Mouse (Mus musculus) intestine, embryonic 15.5 days (tissue): ENCODE measurements around the gene Serinc5. TPM values are rescaled to one million over a fixed set of nuclear protein-coding genes. Genes with fewer than 3 reads are reported as not detected.

Experiments
- ATAC-seq: fragments of 200-750 bp; cut with Nextera tagmentation; 2 replicates; pipeline ENCODE4 v1.8.0; 2017; ENCODE audit warnings: moderate TSS enrichment, moderate library complexity
- H3K27ac ChIP-seq: fragments of 300-500 bp; sonication (generic); 2 replicates; pipeline ENCODE4 v1.5.1; 2015; ENCODE audit warnings: mild to moderate bottlenecking, inconsistent platforms
- H3K27me3 ChIP-seq: fragments of 300-500 bp; sonication (generic); replicated peaks from 2 replicates; pipeline ENCODE4 v1.6.1; 2015; ENCODE audit warnings: inconsistent platforms
- H3K36me3 ChIP-seq: fragments of 300-500 bp; sonication (generic); 2 replicates; pipeline ENCODE4 v1.6.1; 2015; ENCODE audit warnings: inconsistent platforms
- H3K4me1 ChIP-seq: fragments of 300-500 bp; sonication (generic); replicated peaks from 2 replicates; pipeline ENCODE4 v1.6.1; 2015; ENCODE audit warnings: inconsistent platforms
- H3K4me2 ChIP-seq: fragments of 300-500 bp; sonication (generic); replicated peaks from 2 replicates; pipeline ENCODE4 v1.6.1; 2015; ENCODE audit warnings: mild to moderate bottlenecking, inconsistent platforms
- H3K4me3 ChIP-seq: fragments of 300-500 bp; sonication (generic); replicated peaks from 2 replicates; pipeline ENCODE4 v1.5.1; 2015; ENCODE audit warnings: inconsistent platforms
- H3K9ac ChIP-seq: fragments of 300-500 bp; sonication (generic); 2 replicates; pipeline ENCODE4 v1.6.1; 2015; ENCODE audit warnings: inconsistent platforms
- H3K9me3 ChIP-seq: fragments of 300-500 bp; sonication (generic); 2 replicates; pipeline ENCODE4 v1.6.1; 2016; ENCODE audit warnings: inconsistent platforms
- WGBS: fragments of 180-500 bp; shearing (Covaris S2); methylation state at CpG from one replicate; pipeline ENCODE4 v1.1.7; 2015; 5-methylcytosine and 5-hydroxymethylcytosine counted together
- polyA plus RNA-seq: library from polyadenylated mRNA; unstranded; fragments of >200 nt; fragmentation: Nextera tagmentation; extraction: Ambion mirVana; gene quantifications from 2 replicates; pipeline ENCODE4 v1.2.1, GENCODE M21; 2015

Gene Serinc5
- polyA plus RNA-seq, 1 experiment from 2014 or later, result 21.4 TPM

- Histone ChIP-seq H3K4me2 (no peak overlapping the region), H3K9ac (no peak overlapping the region), H3K27ac (no peak overlapping the region), H3K27me3 (no peaks in the 10 kb centered on the region), H3K4me1 (peaks cover 18% of the 10 kb centered on the region), H3K36me3 (no peaks in the 10 kb centered on the region), H3K4me3 (no peak overlapping the region), H3K9me3 (no peaks in the 10 kb centered on the region)
- ATAC-seq, result peak; percentile 31; the same call in 1 of the 2 replicates
- 26% methylated on average over 2 of the region's 2 CpGs for WGBS
Measured at GRCm38 (mm10) chr13:92650956-92651355, 40.1 kb downstream of the Serinc5 start.

GRCm38 (mm10) chr13:92652498-92652897 is 41.6 kb downstream of the Serinc5 start:
- H3K9me3 ChIP-seq, result no peaks in the 10 kb centered on the region
- H3K4me2 ChIP-seq, result no peak overlapping the region
- no peaks in the 10 kb centered on the region for H3K36me3 ChIP-seq
- no peak overlapping the region for H3K4me3 ChIP-seq
- H3K9ac ChIP-seq, result no peak overlapping the region
- H3K27ac ChIP-seq, result peak overlapping the region; percentile 44; the same call in 1 of the 2 replicates
- H3K27me3 ChIP-seq, result no peaks in the 10 kb centered on the region
- 0 out of 2 replicates have a peak, but pooled peaks have one; percentile 26 for ATAC-seq
- 68% methylated on average over 2 of the region's 2 CpGs for WGBS
- peaks cover 18% of the 10 kb centered on the region for H3K4me1 ChIP-seq

GRCm38 (mm10) chr13:92653283-92653682 is 42.4 kb downstream of the Serinc5 start:
- Histone ChIP-seq H3K4me3 (no peak overlapping the region), H3K36me3 (no peaks in the 10 kb centered on the region), H3K9ac (no peak overlapping the region), H3K27me3 (no peaks in the 10 kb centered on the region), H3K4me2 (no peak overlapping the region; the same call in 1 of the 2 replicates), H3K4me1 (peaks cover 18% of the 10 kb centered on the region), H3K9me3 (no peaks in the 10 kb centered on the region), H3K27ac (peak overlapping the region; percentile 44; the same call in 1 of the 2 replicates)
- ATAC-seq, result peak; percentile 63; the same call in 1 of the 2 replicates
- 9% methylated on average over 5 of the region's 5 CpGs for WGBS

- 57% methylated on average over 4 of the region's 4 CpGs for whole genome bisulfite sequencing
- H3K4me3 ChIP-seq, result no peak overlapping the region
- no peaks in the 10 kb centered on the region for H3K9me3 ChIP-seq
- H3K36me3 ChIP-seq, result no peaks in the 10 kb centered on the region
- H3K9ac ChIP-seq, result no peak overlapping the region
- no peaks in the 10 kb centered on the region for H3K27me3 ChIP-seq
- peaks cover 14% of the 10 kb centered on the region for H3K4me1 ChIP-seq
- H3K27ac ChIP-seq, result no peak overlapping the region
- H3K4me2 ChIP-seq, result no peak overlapping the region
- ATAC-seq, result no peak
Measured at GRCm38 (mm10) chr13:92656815-92657513, 46.1 kb downstream of the Serinc5 start.

GRCm38 (mm10) chr13:92659611-92660010 is 48.7 kb downstream of the Serinc5 start:
- no peak overlapping the region for H3K4me3 ChIP-seq
- no peaks in the 10 kb centered on the region for H3K9me3 ChIP-seq
- no peak for ATAC-seq
- WGBS, result 75% methylated on average over 3 of the region's 3 CpGs
- H3K4me2 ChIP-seq, result no peak overlapping the region
- H3K27me3 ChIP-seq, result no peaks in the 10 kb centered on the region
- peaks cover 10% of the 10 kb centered on the region for H3K4me1 ChIP-seq
- no peak overlapping the region for H3K27ac ChIP-seq
- no peak overlapping the region for H3K9ac ChIP-seq
- H3K36me3 ChIP-seq, result no peaks in the 10 kb centered on the region

- ATAC-seq, result peak; percentile 61; the same call in 1 of the 2 replicates
- no peaks in the 10 kb centered on the region for H3K27me3 ChIP-seq
Measured at GRCm38 (mm10) chr13:92662555-92663286, 51.8 kb downstream of the Serinc5 start.

GRCm38 (mm10) chr13:92665008-92665407 is 54.1 kb downstream of the Serinc5 start:
- no peak overlapping the region for H3K9ac ChIP-seq
- H3K27me3 ChIP-seq, result no peaks in the 10 kb centered on the region
- no peaks in the 10 kb centered on the region for H3K36me3 ChIP-seq
- whole genome bisulfite sequencing, result 83% methylated on average over 4 of the region's 4 CpGs
- ATAC-seq, result no peak
- peaks cover 6% of the 10 kb centered on the region for H3K4me1 ChIP-seq
- H3K9me3 ChIP-seq, result no peaks in the 10 kb centered on the region
- no peak overlapping the region for H3K27ac ChIP-seq
- H3K4me2 ChIP-seq, result no peak overlapping the region
- H3K4me3 ChIP-seq, result no peak overlapping the region

More at GRCm38 (mm10) chr13:92662555-92663286, 51.8 kb downstream of the Serinc5 start:
- no peaks in the 10 kb centered on the region for H3K36me3 ChIP-seq
- peaks cover 10% of the 10 kb centered on the region for H3K4me1 ChIP-seq
- no peak overlapping the region for H3K9ac ChIP-seq
- H3K27ac ChIP-seq, result peak overlapping the region; percentile 32; the same call in 1 of the 2 replicates
- no peaks in the 10 kb centered on the region for H3K9me3 ChIP-seq
- WGBS, result 60% methylated on average over 8 of the region's 8 CpGs
- no peak overlapping the region for H3K4me2 ChIP-seq
- H3K4me3 ChIP-seq, result no peak overlapping the region

- no peaks in the 10 kb centered on the region for H3K27me3 ChIP-seq
- no peak for ATAC-seq
- no peak overlapping the region for H3K4me2 ChIP-seq
- H3K4me3 ChIP-seq, result no peak overlapping the region
- H3K27ac ChIP-seq, result no peak overlapping the region
- H3K9ac ChIP-seq, result no peak overlapping the region
- H3K36me3 ChIP-seq, result no peaks in the 10 kb centered on the region
- H3K9me3 ChIP-seq, result no peaks in the 10 kb centered on the region
- WGBS, result 91% methylated on average over 6 of the region's 6 CpGs
- H3K4me1 ChIP-seq, result no peaks in the 10 kb centered on the region
Measured at GRCm38 (mm10) chr13:92668214-92668985, 57.5 kb downstream of the Serinc5 start.

- Histone ChIP-seq H3K4me1 (no peaks in the 10 kb centered on the region; the same call in 1 of the 2 replicates), H3K4me2 (no peak overlapping the region), H3K27me3 (no peaks in the 10 kb centered on the region), H3K4me3 (no peak overlapping the region), H3K9ac (no peak overlapping the region), H3K9me3 (no peaks in the 10 kb centered on the region), H3K36me3 (no peaks in the 10 kb centered on the region), H3K27ac (no peak overlapping the region)
- 71% methylated on average over 1 of the region's 1 CpGs for WGBS
- no peak for ATAC-seq
Measured at GRCm38 (mm10) chr13:92671727-92672126, 60.8 kb downstream of the Serinc5 start.

- Histone ChIP-seq H3K4me3 (no peak overlapping the region), H3K27me3 (no peaks in the 10 kb centered on the region), H3K27ac (no peak overlapping the region), H3K36me3 (no peaks in the 10 kb centered on the region), H3K4me2 (no peak overlapping the region), H3K9me3 (no peaks in the 10 kb centered on the region), H3K9ac (no peak overlapping the region), H3K4me1 (peaks cover 4% of the 10 kb centered on the region)
- WGBS, result 38% methylated on average over 2 of the region's 2 CpGs
- ATAC-seq, result no peak
Measured at GRCm38 (mm10) chr13:92674676-92675075, 63.8 kb downstream of the Serinc5 start.

- no peak overlapping the region for H3K4me2 ChIP-seq
- H3K36me3 ChIP-seq, result no peaks in the 10 kb centered on the region
- H3K27me3 ChIP-seq, result no peaks in the 10 kb centered on the region
- H3K4me1 ChIP-seq, result peaks cover 6% of the 10 kb centered on the region
- H3K27ac ChIP-seq, result no peak overlapping the region
- no peak for ATAC-seq
- no peak overlapping the region for H3K9ac ChIP-seq
- 47% methylated on average over 3 of the region's 3 CpGs for WGBS
- H3K9me3 ChIP-seq, result no peaks in the 10 kb centered on the region
- no peak overlapping the region for H3K4me3 ChIP-seq
Measured at GRCm38 (mm10) chr13:92675308-92675707, 64.4 kb downstream of the Serinc5 start.
